Mouse (Mus musculus): Measurements from ENCODE around the gene Fzd1.

The Fzd1 gene

DNA sequence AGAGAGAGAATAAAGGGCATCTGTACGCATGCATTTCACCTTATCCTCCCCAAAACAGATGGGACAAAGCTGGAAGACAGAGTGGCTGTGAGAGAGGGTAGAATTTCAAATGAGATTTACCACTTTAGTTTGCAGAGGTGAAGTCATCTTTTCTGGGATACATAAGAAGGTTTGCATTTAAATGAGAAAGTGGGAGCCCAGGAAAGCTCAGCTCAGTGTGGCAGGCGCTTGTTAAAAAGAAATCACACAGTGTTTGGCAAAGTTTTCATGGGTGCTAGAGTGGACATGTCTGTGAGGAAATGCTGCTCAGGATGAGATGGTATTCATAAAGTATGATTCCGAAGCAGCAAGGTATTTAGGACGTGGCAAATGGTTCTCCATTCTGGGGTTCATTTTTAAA, 15.1 kb downstream of the Fzd1 start:
- DNase-seq, result no peak

DNA sequence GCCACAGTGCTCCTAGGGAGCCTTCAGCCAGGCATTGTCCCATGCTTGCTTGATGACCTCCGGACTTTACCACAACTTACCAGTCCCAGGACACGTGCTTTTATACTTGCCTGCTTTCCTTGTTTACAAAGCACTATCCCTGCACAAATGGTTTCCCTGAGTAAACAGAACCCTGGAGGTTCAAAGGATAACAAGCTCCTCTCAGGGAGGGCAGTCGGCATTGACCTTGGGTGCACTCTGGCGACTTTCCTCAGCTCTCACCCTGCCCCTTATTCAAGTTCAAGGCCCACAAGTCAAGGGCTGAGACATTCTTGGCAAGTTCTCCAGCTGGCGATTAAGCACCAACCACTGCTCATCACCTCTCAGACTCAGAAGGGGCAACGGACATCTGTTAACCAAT, 20.8 kb downstream of the Fzd1 start:
- peak; percentile 68 for DNase-seq

DNA sequence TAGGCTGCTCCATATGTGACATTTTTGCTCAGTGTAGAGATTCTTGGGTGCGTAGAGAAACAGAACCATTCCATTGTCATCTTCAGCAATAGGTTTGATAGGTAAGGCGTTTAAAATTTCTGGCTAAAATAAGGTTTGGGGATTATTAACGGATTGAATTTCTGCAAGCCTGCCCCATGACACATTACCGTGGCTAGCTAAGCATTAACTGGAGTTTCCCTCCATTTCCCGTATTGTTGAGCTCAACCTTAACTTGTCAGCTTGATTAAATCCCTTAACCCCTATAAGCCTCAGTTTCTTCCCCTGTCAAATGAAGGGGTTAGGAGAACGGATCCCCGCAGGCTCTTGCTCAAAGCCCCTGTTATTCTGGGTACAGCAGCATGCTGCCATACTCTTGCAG, 22.4 kb downstream of the Fzd1 start:
- no peak for DNase-seq

DNA sequence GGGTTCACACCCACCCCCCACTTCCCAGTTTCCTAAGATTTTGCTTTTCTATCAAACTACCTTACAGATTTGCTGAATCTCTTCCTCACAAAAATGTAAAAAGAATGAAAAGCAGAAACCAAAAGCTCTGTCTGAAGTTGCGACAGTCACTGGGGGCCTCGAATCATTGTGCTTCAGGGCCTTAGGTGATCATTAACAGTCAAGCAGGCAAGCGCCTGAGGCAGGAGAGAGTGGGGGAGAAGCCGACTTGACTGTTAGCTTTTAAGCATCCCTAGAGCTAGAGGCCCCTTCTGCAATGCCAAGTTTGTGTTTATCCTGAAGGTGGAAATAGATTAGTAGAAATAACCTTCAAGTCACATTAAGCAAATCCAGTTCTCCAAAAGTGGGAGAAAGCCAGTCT, 24.6 kb downstream of the Fzd1 start:
- peak; percentile 35 for DNase-seq

DNA sequence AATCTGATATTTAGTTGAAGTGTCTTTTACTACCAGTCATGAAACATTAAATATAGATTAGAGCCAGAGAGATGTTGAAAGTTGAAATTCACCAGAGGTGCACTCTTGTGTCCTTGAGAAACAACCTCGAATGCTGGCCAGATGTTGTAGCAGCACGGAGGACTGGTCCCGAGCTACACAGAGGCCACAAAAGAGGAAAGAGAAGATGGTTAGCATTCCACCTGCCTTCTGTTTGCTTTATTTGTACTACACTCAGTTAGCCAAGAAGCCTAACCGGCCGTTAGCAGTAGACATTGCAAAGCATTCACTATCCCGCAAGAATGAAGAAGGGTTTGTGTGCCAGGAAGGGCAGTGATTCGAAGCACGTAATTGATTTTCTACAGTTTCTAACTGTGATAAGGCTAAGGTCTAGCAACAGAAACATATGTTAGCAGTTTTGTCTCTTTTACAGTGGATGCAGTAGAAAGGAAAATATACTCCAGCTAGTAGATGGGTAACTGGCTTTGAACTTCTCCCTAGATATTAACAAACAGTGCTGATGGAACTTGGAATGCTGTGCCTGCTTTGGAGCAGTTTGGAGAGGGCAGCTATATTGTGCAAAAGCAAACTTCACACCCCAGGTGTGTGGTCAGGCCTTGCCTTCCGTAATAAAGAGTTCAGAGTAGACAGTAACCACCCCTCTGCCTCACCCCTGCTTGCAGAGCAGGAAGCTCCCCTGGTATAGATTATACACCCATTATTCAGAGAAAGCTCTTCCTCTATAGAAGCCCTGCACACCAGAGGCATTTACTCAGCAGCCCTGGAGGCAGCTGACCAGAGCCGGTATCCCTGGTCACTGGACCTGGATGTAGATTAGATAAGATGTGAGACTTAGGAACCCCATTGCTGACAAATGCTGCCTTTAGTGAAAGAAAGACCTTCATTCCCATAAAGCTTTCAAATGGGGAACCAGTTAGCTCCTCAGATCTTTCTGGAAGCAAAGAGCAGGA, 25.3 kb downstream of the Fzd1 start:
- DNase-seq, result peak; percentile 11

DNA sequence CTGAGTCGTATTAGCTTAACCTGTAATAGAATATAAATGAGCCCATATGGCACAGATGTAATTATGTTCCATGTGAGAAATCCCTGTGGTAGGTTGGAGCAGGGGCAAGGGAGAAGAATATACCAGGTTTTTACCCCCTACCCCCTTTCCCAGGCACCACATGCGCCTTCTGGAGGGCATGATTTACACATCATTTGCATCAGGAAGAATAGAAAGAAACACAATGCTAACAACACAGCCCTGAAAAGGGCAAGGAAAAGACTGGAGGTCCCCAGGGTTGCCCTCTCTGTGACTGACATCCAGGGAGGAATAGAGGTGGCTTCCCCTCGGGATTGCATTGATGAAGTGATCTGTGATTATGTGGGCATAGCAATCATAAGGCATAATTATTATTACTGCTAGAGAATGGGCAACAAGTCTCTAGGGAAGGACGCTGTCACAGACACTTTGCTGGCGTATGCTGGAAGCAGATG, 26.1 kb downstream of the Fzd1 start:
- DNase-seq, result no peak

DNA sequence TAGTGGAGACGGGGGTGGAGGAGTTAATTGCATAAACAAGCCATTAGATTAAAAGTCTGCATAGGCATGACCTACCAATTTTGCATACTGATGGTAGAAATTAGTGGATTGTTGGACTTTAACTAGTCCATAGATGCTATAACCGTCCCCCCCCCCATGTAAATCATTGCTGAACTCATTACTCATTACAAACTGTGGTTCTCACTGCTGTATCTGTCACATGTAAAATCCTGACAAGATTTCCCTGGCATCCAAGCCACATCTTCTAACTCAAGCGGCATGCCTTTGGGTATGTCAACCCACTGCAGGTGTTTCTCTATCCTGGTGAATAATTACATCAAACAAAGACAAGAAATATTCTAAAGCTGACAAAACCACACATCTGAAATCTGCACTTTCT, 26.8 kb downstream of the Fzd1 start:
- peak; percentile 35 for DNase-seq
